Mouse (Mus musculus) mature B cell (primary cell): ENCODE measurements around the gene Cdk5.

Source experiments
- in situ Hi-C: fragments of 300-500 bp; cut with MboI; formaldehyde crosslinking; loops from 2 replicates; pipeline ENCODE4 v1.14.3; 2019

Gene Cdk5

GRCm38 (mm10) chr5:24427981-24428402 lies 4.7 kb upstream of the Cdk5 start:
- in situ Hi-C loops: no loop called here

GRCm38 (mm10) chr5:24427285-24427633 lies 3.9 kb upstream of the Cdk5 start:
- in situ Hi-C loops: no loop called here

GRCm38 (mm10) chr5:24426556-24427284 lies 3.4 kb upstream of the Cdk5 start:
- in situ Hi-C loops: no loop called here

GRCm38 (mm10) chr5:24426037-24426432 lies 2.7 kb upstream of the Cdk5 start:
- in situ Hi-C loops: no loop called here

GRCm38 (mm10) chr5:24425421-24426036 lies 2.2 kb upstream of the Cdk5 start:
- in situ Hi-C loops: no loop called here

GRCm38 (mm10) chr5:24424861-24425411 lies 1.6 kb upstream of the Cdk5 start:
- in situ Hi-C loops: no loop called here

GRCm38 (mm10) chr5:24424004-24424781 lies 863 bp upstream of the Cdk5 start:
- in situ Hi-C loops: no loop called here

GRCm38 (mm10) chr5:24420381-24420780 lies 2.9 kb downstream of the Cdk5 start:
- in situ Hi-C loops: no loop called here

- in situ Hi-C loops: no loop called here
These were observed 5.7 kb downstream of the Cdk5 start for GRCm38 (mm10) chr5:24417587-24417986.

GRCm38 (mm10) chr5:24416222-24416736 lies 7.1 kb downstream of the Cdk5 start:
- in situ Hi-C loops: no loop called here

GRCm38 (mm10) chr5:24413938-24414337 lies 9.4 kb downstream of the Cdk5 start:
- in situ Hi-C loops: no loop called here

GRCm38 (mm10) chr5:24413042-24413693 lies 10.2 kb downstream of the Cdk5 start, which contains the start of gene Asic3:
Gene Asic3 (plus strand): TSS chr5:24413392.
- in situ Hi-C loops: no loop called here

GRCm38 (mm10) chr5:24412063-24412462 lies 11.3 kb downstream of the Cdk5 start:
- in situ Hi-C loops: no loop called here

GRCm38 (mm10) chr5:24409466-24409865 lies 13.9 kb downstream of the Cdk5 start:
- in situ Hi-C loops: no loop called here

GRCm38 (mm10) chr5:24408651-24409050 lies 14.7 kb downstream of the Cdk5 start:
- in situ Hi-C loops: no loop called here

GRCm38 (mm10) chr5:24405389-24405876 lies 17.9 kb downstream of the Cdk5 start:
- in situ Hi-C loops: no loop called here

GRCm38 (mm10) chr5:24404594-24405360 lies 18.6 kb downstream of the Cdk5 start:
- in situ Hi-C loops: no loop called here

GRCm38 (mm10) chr5:24401969-24402368 lies 21.4 kb downstream of the Cdk5 start:
- in situ Hi-C loops: no loop called here

- in situ Hi-C loops: no loop called here
These were observed 22.3 kb downstream of the Cdk5 start for GRCm38 (mm10) chr5:24400911-24401605.

GRCm38 (mm10) chr5:24400362-24400761 lies 23.0 kb downstream of the Cdk5 start:
- in situ Hi-C loops: no loop called here
